Mouse (Mus musculus): ENCODE data around the gene Fsd1. TPM values are rescaled to one million over a fixed set of nuclear protein-coding genes. Genes with fewer than 3 reads are reported as not detected.
A peak's percentile ranks its signal among the peaks of the same experiment; 100 is the strongest.
"Not testable (repeated sequence)": the region's sequence is repeated elsewhere in the genome, so short reads cannot be mapped to it uniquely, and the experiment has no call there.

The Fsd1 gene
- polyA plus RNA-seq (2014; fragmentation: Nextera tagmentation; extraction: Ambion mirVana): 13.7 and 17.6 TPM in 2 replicates

GRCm38 (mm10) chr17:55986030-55986961 is at the start of gene Fsd1:
TSS of gene Fsd1 (plus strand) at chr17:55986509.
- peak within 1 kb of the TSS; percentile 43 for H3K4me3 ChIP-seq (ENCODE audit: low read depth, low read length)
- no peaks in the 10 kb centered on the region for H3K36me3 ChIP-seq (ENCODE audit: control insufficient read depth, insufficient read depth, low read length)
- no peaks in the 10 kb centered on the region for H3K9me3 ChIP-seq (ENCODE audit: control insufficient read depth, low read depth, low read length)
- 9% methylated on average over 29 of the region's 35 CpGs for WGBS
- H3K4me1 ChIP-seq (ENCODE audit: control insufficient read depth, insufficient read depth, low read length): no peaks in the 10 kb centered on the region; the same call in 1 of the 2 replicates
- peak; percentile 53; the same call in 1 of the 2 replicates for ATAC-seq (ENCODE audit: insufficient number of reproducible peaks, insufficient read depth, low FRiP score, low read depth)
- no peaks in the 10 kb centered on the region for H3K27me3 ChIP-seq (ENCODE audit: control insufficient read depth, insufficient read depth, low read length)
- H3K4me2 ChIP-seq (replicated peaks; ENCODE audit: low read depth, low read length): peak within 1 kb of the TSS; percentile 64
- H3K27ac ChIP-seq (ENCODE audit: low read length): no peak within 1 kb of the TSS
- H3K9ac ChIP-seq (replicated peaks; ENCODE audit: low read depth, low read length): peak within 1 kb of the TSS; percentile 45; the same call in 1 of the 2 replicates

GRCm38 (mm10) chr17:55944387-55944865 is 41.9 kb upstream of the Fsd1 start:
- 24% methylated on average over 10 of the region's 10 CpGs for WGBS
- 0 out of 2 replicates have a peak overlapping the region, but pooled peaks have one; percentile 1 for H3K9ac ChIP-seq (replicated peaks; ENCODE audit: low read depth, low read length)
- not testable (repeated sequence) for ATAC-seq (ENCODE audit: insufficient number of reproducible peaks, insufficient read depth, low FRiP score, low read depth); H3K27me3 ChIP-seq (ENCODE audit: control insufficient read depth, insufficient read depth, low read length); H3K4me1 ChIP-seq (ENCODE audit: control insufficient read depth, insufficient read depth, low read length); H3K9me3 ChIP-seq (ENCODE audit: control insufficient read depth, low read depth, low read length); H3K36me3 ChIP-seq (ENCODE audit: control insufficient read depth, insufficient read depth, low read length)
- peak overlapping the region; percentile 82 for H3K27ac ChIP-seq (ENCODE audit: low read length)
- peak overlapping the region; percentile 82 for H3K4me2 ChIP-seq (replicated peaks; ENCODE audit: low read depth, low read length)
- peak overlapping the region; percentile 39 for H3K4me3 ChIP-seq (ENCODE audit: low read depth, low read length)

GRCm38 (mm10) chr17:55944866-55945682 is 41.2 kb upstream of the Fsd1 start:
- Histone ChIP-seq H3K4me3 (ENCODE audit: low read depth, low read length) (peak overlapping the region; percentile 39), H3K9ac (replicated peaks; ENCODE audit: low read depth, low read length) (peak overlapping the region; percentile 28), H3K27ac (ENCODE audit: low read length) (peak overlapping the region; percentile 82), H3K4me2 (replicated peaks; ENCODE audit: low read depth, low read length) (peak overlapping the region; percentile 82)
- ATAC-seq (ENCODE audit: insufficient number of reproducible peaks, insufficient read depth, low FRiP score, low read depth): peak; percentile 96
- H3K27me3 ChIP-seq (ENCODE audit: control insufficient read depth, insufficient read depth, low read length); H3K9me3 ChIP-seq (ENCODE audit: control insufficient read depth, low read depth, low read length); H3K36me3 ChIP-seq (ENCODE audit: control insufficient read depth, insufficient read depth, low read length); H3K4me1 ChIP-seq (ENCODE audit: control insufficient read depth, insufficient read depth, low read length): not testable (repeated sequence)
- 1% methylated on average over 53 of the region's 56 CpGs for WGBS

GRCm38 (mm10) chr17:55945696-55946095 is 40.6 kb upstream of the Fsd1 start:
- Histone ChIP-seq H3K4me2 (replicated peaks; ENCODE audit: low read depth, low read length) (peak overlapping the region; percentile 82), H3K4me3 (ENCODE audit: low read depth, low read length) (peak overlapping the region; percentile 39), H3K36me3 (ENCODE audit: control insufficient read depth, insufficient read depth, low read length) (no peaks in the 10 kb centered on the region), H3K9ac (replicated peaks; ENCODE audit: low read depth, low read length) (peak overlapping the region; percentile 28), H3K9me3 (ENCODE audit: control insufficient read depth, low read depth, low read length) (no peaks in the 10 kb centered on the region), H3K27ac (ENCODE audit: low read length) (peak overlapping the region; percentile 82), H3K4me1 (ENCODE audit: control insufficient read depth, insufficient read depth, low read length) (no peaks in the 10 kb centered on the region), H3K27me3 (ENCODE audit: control insufficient read depth, insufficient read depth, low read length) (no peaks in the 10 kb centered on the region)
- no peak for ATAC-seq (ENCODE audit: insufficient number of reproducible peaks, insufficient read depth, low FRiP score, low read depth)
- 34% methylated on average over 5 of the region's 5 CpGs for WGBS

GRCm38 (mm10) chr17:55948647-55949046 is 37.7 kb upstream of the Fsd1 start:
- Histone ChIP-seq H3K4me3 (ENCODE audit: low read depth, low read length) (no peak overlapping the region), H3K27ac (ENCODE audit: low read length) (no peak overlapping the region), H3K27me3 (ENCODE audit: control insufficient read depth, insufficient read depth, low read length) (no peaks in the 10 kb centered on the region; the same call in 1 of the 2 replicates), H3K4me2 (replicated peaks; ENCODE audit: low read depth, low read length) (no peak overlapping the region), H3K9ac (replicated peaks; ENCODE audit: low read depth, low read length) (no peak overlapping the region), H3K9me3 (ENCODE audit: control insufficient read depth, low read depth, low read length) (no peaks in the 10 kb centered on the region), H3K36me3 (ENCODE audit: control insufficient read depth, insufficient read depth, low read length) (no peaks in the 10 kb centered on the region), H3K4me1 (ENCODE audit: control insufficient read depth, insufficient read depth, low read length) (no peaks in the 10 kb centered on the region)
- no peak for ATAC-seq (ENCODE audit: insufficient number of reproducible peaks, insufficient read depth, low FRiP score, low read depth)
- WGBS: 91% methylated on average over 4 of the region's 4 CpGs

GRCm38 (mm10) chr17:55949400-55949799 is 36.9 kb upstream of the Fsd1 start, which contains the start of gene Zfp119b:
TSS of gene Zfp119b (minus strand) at chr17:55949500.
- Histone ChIP-seq H3K27ac (ENCODE audit: low read length) (no peak within 1 kb of the TSS), H3K9me3 (ENCODE audit: control insufficient read depth, low read depth, low read length) (no peaks in the 10 kb centered on the region), H3K4me2 (replicated peaks; ENCODE audit: low read depth, low read length) (no peak within 1 kb of the TSS), H3K4me1 (ENCODE audit: control insufficient read depth, insufficient read depth, low read length) (no peaks in the 10 kb centered on the region), H3K9ac (replicated peaks; ENCODE audit: low read depth, low read length) (no peak within 1 kb of the TSS), H3K36me3 (ENCODE audit: control insufficient read depth, insufficient read depth, low read length) (no peaks in the 10 kb centered on the region), H3K27me3 (ENCODE audit: control insufficient read depth, insufficient read depth, low read length) (no peaks in the 10 kb centered on the region; the same call in 1 of the 2 replicates), H3K4me3 (ENCODE audit: low read depth, low read length) (no peak within 1 kb of the TSS)
- WGBS: 86% methylated on average over 2 of the region's 2 CpGs
- no peak for ATAC-seq (ENCODE audit: insufficient number of reproducible peaks, insufficient read depth, low FRiP score, low read depth)

- Histone ChIP-seq H3K4me3 (ENCODE audit: low read depth, low read length) (no peak overlapping the region), H3K27me3 (ENCODE audit: control insufficient read depth, insufficient read depth, low read length) (no peaks in the 10 kb centered on the region; the same call in 1 of the 2 replicates), H3K27ac (ENCODE audit: low read length) (no peak overlapping the region), H3K4me1 (ENCODE audit: control insufficient read depth, insufficient read depth, low read length) (no peaks in the 10 kb centered on the region), H3K36me3 (ENCODE audit: control insufficient read depth, insufficient read depth, low read length) (no peaks in the 10 kb centered on the region), H3K9ac (replicated peaks; ENCODE audit: low read depth, low read length) (no peak overlapping the region), H3K4me2 (replicated peaks; ENCODE audit: low read depth, low read length) (no peak overlapping the region), H3K9me3 (ENCODE audit: control insufficient read depth, low read depth, low read length) (no peaks in the 10 kb centered on the region)
- no peak for ATAC-seq (ENCODE audit: insufficient number of reproducible peaks, insufficient read depth, low FRiP score, low read depth)
- 73% methylated on average over 9 of the region's 9 CpGs for WGBS
Measured at GRCm38 (mm10) chr17:55950601-55951000, 35.7 kb upstream of the Fsd1 start.

GRCm38 (mm10) chr17:55952041-55952440 is 34.3 kb upstream of the Fsd1 start:
- H3K4me3 ChIP-seq (ENCODE audit: low read depth, low read length): no peak overlapping the region
- ATAC-seq (ENCODE audit: insufficient number of reproducible peaks, insufficient read depth, low FRiP score, low read depth): no peak
- no peak overlapping the region for H3K9ac ChIP-seq (replicated peaks; ENCODE audit: low read depth, low read length)
- H3K4me2 ChIP-seq (replicated peaks; ENCODE audit: low read depth, low read length): no peak overlapping the region
- no peaks in the 10 kb centered on the region for H3K36me3 ChIP-seq (ENCODE audit: control insufficient read depth, insufficient read depth, low read length)
- no peaks in the 10 kb centered on the region; the same call in 1 of the 2 replicates for H3K27me3 ChIP-seq (ENCODE audit: control insufficient read depth, insufficient read depth, low read length)
- H3K9me3 ChIP-seq (ENCODE audit: control insufficient read depth, low read depth, low read length): no peaks in the 10 kb centered on the region
- H3K4me1 ChIP-seq (ENCODE audit: control insufficient read depth, insufficient read depth, low read length): 0 out of 2 replicates have a peak, but pooled peaks cover 2% of the 10 kb centered on the region
- H3K27ac ChIP-seq (ENCODE audit: low read length): no peak overlapping the region

Measured in stomach, embryonic 14.5 days (tissue).